Comparison of ENCODE assay signal across 8 mouse cellular contexts in genomic region chr10:125967436-125968160, GRCm38 (mm10). TPM values are rescaled to one million over a fixed set of nuclear protein-coding genes. Genes with fewer than 3 reads are reported as not detected.
A peak's percentile ranks its signal among the peaks of the same experiment; 100 is the strongest.
DNase-seq lines count a peak whose midpoint lies in the region; ATAC-seq and TF ChIP-seq lines count a peak whose summit lies in the region.
"Had no signal": no experiment of that assay in that cellular context is flagged by ENCODE, and none has a peak within 500 bp of the region (broad histone marks: within the 10 kb centered on the region; RNA-seq: fewer than 3 reads in every experiment).

No protein-coding gene starts in this region.

- DNase-seq in lung, postnatal 0 days (ENCODE audit: low spot score), result peak; percentile 27
- no peak for DNase-seq in lung, postnatal 4 days
- no peak for DNase-seq in forebrain, postnatal 0 days
- DNase-seq in spleen, adult 12 weeks (ENCODE audit: low spot score), result no peak
- no peak for DNase-seq in thymus, postnatal 14 days
- no peak for DNase-seq in gastrocnemius, postnatal 25 days

- TF ChIP-seq CTCF in lung, postnatal 0 days (IDR thresholded peaks at IDR 0.05), result no peak
- TF ChIP-seq CTCF in forebrain, postnatal 0 days (IDR thresholded peaks at IDR 0.05; ENCODE audit: low read depth), result no peak

- H3K9me3 ChIP-seq in lung, postnatal 0 days (ENCODE audit: low read length), result no peaks in the 10 kb centered on the region
- no peaks in the 10 kb centered on the region for H3K9me3 ChIP-seq in forebrain, postnatal 0 days (ENCODE audit: low read length)
- H3K9me3 ChIP-seq in liver, embryonic 16.5 days (replicated peaks; ENCODE audit: control insufficient read depth, low read length), result no peaks in the 10 kb centered on the region

- no peaks in the 10 kb centered on the region for H3K27me3 ChIP-seq in lung, postnatal 0 days (replicated peaks; ENCODE audit: insufficient read depth, low read length)
- H3K27me3 ChIP-seq in forebrain, postnatal 0 days (ENCODE audit: insufficient read depth, low read length), result no peaks in the 10 kb centered on the region
- H3K27me3 ChIP-seq in liver, embryonic 16.5 days (ENCODE audit: control insufficient read depth, insufficient read depth, low read depth, low read length), result peaks cover 21% of the 10 kb centered on the region

- H3K4me1 ChIP-seq in lung, postnatal 0 days (ENCODE audit: insufficient read depth, low read depth, low read length), result no peaks in the 10 kb centered on the region; the same call in 1 of the 2 replicates
- 0 out of 2 replicates have a peak, but pooled peaks cover 3% of the 10 kb centered on the region for H3K4me1 ChIP-seq in forebrain, postnatal 0 days (ENCODE audit: insufficient read depth)
- no peaks in the 10 kb centered on the region; the same call in none of the 2 replicates for H3K4me1 ChIP-seq in liver, embryonic 16.5 days (ENCODE audit: control insufficient read depth, low read depth, low read length)

- peak overlapping the region; percentile 94 for H3K4me2 ChIP-seq in lung, postnatal 0 days (replicated peaks; ENCODE audit: low read depth, low read length)
- peak overlapping the region; percentile 97 for H3K4me2 ChIP-seq in forebrain, postnatal 0 days (ENCODE audit: low read depth)
- peak overlapping the region; percentile 67 for H3K4me2 ChIP-seq in liver, embryonic 16.5 days (ENCODE audit: low read depth, low read length)

- H3K4me3 ChIP-seq in lung, postnatal 0 days (ENCODE audit: low read depth, low read length), result peak overlapping the region; percentile 85
- H3K4me3 ChIP-seq in forebrain, postnatal 0 days (ENCODE audit: low read depth, low read length), result peak overlapping the region; percentile 53
- no peak overlapping the region; the same call in 1 of the 2 replicates for H3K4me3 ChIP-seq in liver, embryonic 16.5 days (ENCODE audit: low read depth, low read length)

- no peaks in the 10 kb centered on the region for H3K36me3 ChIP-seq in lung, postnatal 0 days (ENCODE audit: insufficient read depth, low read length)
- no peaks in the 10 kb centered on the region for H3K36me3 ChIP-seq in forebrain, postnatal 0 days (ENCODE audit: insufficient read depth)
- no peaks in the 10 kb centered on the region for H3K36me3 ChIP-seq in liver, embryonic 16.5 days (ENCODE audit: control insufficient read depth, insufficient read depth)

- H3K27ac ChIP-seq in lung, postnatal 0 days (ENCODE audit: low read length), result peak overlapping the region; percentile 85; the same call in 1 of the 2 replicates
- no peak overlapping the region for H3K27ac ChIP-seq in forebrain, postnatal 0 days (ENCODE audit: low read depth, low read length)
- H3K27ac ChIP-seq in liver, embryonic 16.5 days (ENCODE audit: low read length), result no peak overlapping the region
- H3K27ac ChIP-seq: macrophage had no signal

- ATAC-seq in lung, postnatal 0 days, result no peak
- ATAC-seq in forebrain, postnatal 0 days, result no peak
- no peak for ATAC-seq in liver, embryonic 16.5 days (ENCODE audit: low read depth)

- peak overlapping the region; percentile 59; the same call in 1 of the 2 replicates for H3K9ac ChIP-seq in lung, postnatal 0 days (replicated peaks; ENCODE audit: low read depth)
- H3K9ac ChIP-seq in forebrain, postnatal 0 days, result no peak overlapping the region
- H3K9ac ChIP-seq in liver, embryonic 16.5 days (ENCODE audit: low read depth, low read length), result no peak overlapping the region

- TF ChIP-seq EP300 in lung, postnatal 0 days (IDR thresholded peaks at IDR 0.05), result no peak

- 21% methylated on average over 14 of the region's 14 CpGs for WGBS in lung, postnatal 0 days
- 14% methylated on average over 14 of the region's 14 CpGs for WGBS in forebrain, postnatal 0 days
- WGBS in liver, embryonic 16.5 days (ENCODE audit: insufficient replicate concordance), result 27% methylated on average over 14 of the region's 14 CpGs

RNA-seq across cellular contexts. Expression of gene Lrig3, which starts 1.6 kb away (rescaled TPM):
- polyA plus RNA-seq in lung, postnatal 0 days (2015; fragmentation: Nextera tagmentation; extraction: Ambion mirVana), result 4.7 and 5.2 TPM in 2 replicates
- 2.8 and 5.2 TPM in 2 replicates for total RNA-seq in forebrain, postnatal 0 days (2014; rRNA removed)
- polyA plus RNA-seq in forebrain, postnatal 0 days (2015; fragmentation: Nextera tagmentation; extraction: Ambion mirVana), result 1.6 and 1.7 TPM in 2 replicates
- polyA plus RNA-seq in liver, embryonic 16.5 days (2015; fragmentation: Nextera tagmentation; extraction: Ambion mirVana), result 0.94 and 0.95 TPM in 2 replicates
- total RNA-seq in gastrocnemius, postnatal 25 days (2021), result 1 to 10 TPM; 3.5 to 5.5 TPM
